Mouse (Mus musculus): ENCODE data around the gene Irf4.

DNA sequence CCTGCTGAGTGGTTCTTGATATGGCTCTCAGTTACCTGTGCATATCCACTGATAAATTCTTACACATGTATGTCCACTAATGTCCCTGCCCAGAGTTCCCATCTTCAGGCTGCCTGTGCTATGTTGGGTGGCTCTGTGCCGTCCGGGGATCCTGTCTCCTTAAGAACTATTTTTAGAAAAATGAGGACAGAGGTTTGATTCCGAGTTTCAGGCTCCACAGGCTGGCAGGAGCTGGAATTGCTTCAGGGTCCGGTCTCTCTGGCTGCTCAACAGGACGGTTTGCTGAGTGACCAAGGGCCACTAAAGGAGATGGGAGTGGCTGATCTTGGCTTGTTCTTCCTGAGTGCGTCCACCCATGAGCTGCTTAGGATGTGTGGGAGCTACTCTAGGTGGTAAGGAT, 19.8 kb upstream of the Irf4 start:
- TF ChIP-seq POLR2A (IDR thresholded peaks at IDR 0.05; ENCODE audit: control insufficient read depth, extremely low read depth, insufficient read depth, low read length, poor library complexity): no peak
- no peak for TF ChIP-seq CTCF (IDR thresholded peaks at IDR 0.05; ENCODE audit: borderline replicate concordance, control insufficient read depth, extremely low read depth, insufficient read depth, low read length, poor library complexity)

All from thymus, adult 2 months (tissue).